ENCODE assay signal across 12 mouse cellular contexts in genomic region chr14:72360181-72360580, GRCm38 (mm10).
"Had no signal": no experiment of that assay in that cellular context is flagged by ENCODE, and none has a peak within 500 bp of the region (broad histone marks: within the 10 kb centered on the region; RNA-seq: fewer than 3 reads in every experiment).

No protein-coding gene starts in this region.

- H3K4me1 ChIP-seq: limb, embryonic 12.5 days; liver, embryonic 13.5 days had no signal

- H3K9ac ChIP-seq: limb, embryonic 12.5 days; liver, embryonic 13.5 days; liver, postnatal 0 days; neural tube, embryonic 13.5 days had no signal

- DNase-seq: kidney, adult 8-10 months; kidney, postnatal 10 days; kidney, postnatal 4 days; liver; liver, embryonic 13.5 days; liver, postnatal 0 days; lung, postnatal 36 days; midbrain, embryonic 14.5 days; right cerebral cortex, postnatal 14 days; thymus, postnatal 36 days had no signal

- H3K27ac ChIP-seq: limb, embryonic 12.5 days; liver, embryonic 13.5 days; neural tube, embryonic 13.5 days had no signal

- H3K4me3 ChIP-seq: limb, embryonic 12.5 days; liver, embryonic 13.5 days; neural tube, embryonic 13.5 days had no signal

- H3K36me3 ChIP-seq: limb, embryonic 12.5 days; liver, embryonic 13.5 days; neural tube, embryonic 13.5 days had no signal

- ATAC-seq: liver, postnatal 0 days had no signal

- H3K27me3 ChIP-seq: limb, embryonic 12.5 days; liver, embryonic 13.5 days; neural tube, embryonic 13.5 days had no signal

- H3K9me3 ChIP-seq: limb, embryonic 12.5 days; liver, embryonic 13.5 days; neural tube, embryonic 13.5 days had no signal

- H3K4me2 ChIP-seq: limb, embryonic 12.5 days; liver, embryonic 13.5 days; neural tube, embryonic 13.5 days had no signal
